Mouse (Mus musculus): ENCODE results near the gene Taf1b. TPM values are rescaled to one million over a fixed set of nuclear protein-coding genes. Genes with fewer than 3 reads are reported as not detected.
A peak's percentile ranks its signal among the peaks of the same experiment; 100 is the strongest.

Gene Taf1b
- polyA plus RNA-seq, 1 experiment from 2014 or later = 24.0 TPM

GRCm38 (mm10) chr12:24600806-24601205 lies 102.6 kb downstream of the Taf1b start:
- no peaks in the 10 kb centered on the region for H3K36me3 ChIP-seq (ENCODE audit: control insufficient read depth, insufficient read depth, low read length)
- H3K4me2 ChIP-seq (ENCODE audit: low read depth, low read length) = no peak overlapping the region
- no peak overlapping the region for H3K9ac ChIP-seq (ENCODE audit: low read depth, low read length)
- no peaks in the 10 kb centered on the region for H3K27me3 ChIP-seq (replicated peaks; ENCODE audit: control insufficient read depth, insufficient read depth, low read length)
- no peak overlapping the region for H3K27ac ChIP-seq (replicated peaks; ENCODE audit: low read depth, low read length)
- DNase-seq (ENCODE audit: low spot score) (peak; percentile 84), ATAC-seq (ENCODE audit: low read depth) (peak; percentile 83)
- no peaks in the 10 kb centered on the region for H3K9me3 ChIP-seq (ENCODE audit: control insufficient read depth, low read length)
- 6% methylated on average over 9 of the region's 9 CpGs for WGBS
- H3K4me3 ChIP-seq (ENCODE audit: low read depth, low read length) = no peak overlapping the region
- H3K4me1 ChIP-seq (ENCODE audit: control insufficient read depth, insufficient read depth, low read length) = no peaks in the 10 kb centered on the region; the same call in 1 of the 2 replicates

GRCm38 (mm10) chr12:24603266-24603665 lies 105.1 kb downstream of the Taf1b start:
- Histone ChIP-seq H3K9ac (ENCODE audit: low read depth, low read length) (no peak overlapping the region), H3K4me1 (ENCODE audit: control insufficient read depth, insufficient read depth, low read length) (no peaks in the 10 kb centered on the region; the same call in 1 of the 2 replicates), H3K4me2 (ENCODE audit: low read depth, low read length) (no peak overlapping the region), H3K36me3 (ENCODE audit: control insufficient read depth, insufficient read depth, low read length) (no peaks in the 10 kb centered on the region), H3K27ac (replicated peaks; ENCODE audit: low read depth, low read length) (no peak overlapping the region), H3K27me3 (replicated peaks; ENCODE audit: control insufficient read depth, insufficient read depth, low read length) (no peaks in the 10 kb centered on the region), H3K4me3 (ENCODE audit: low read depth, low read length) (no peak overlapping the region), H3K9me3 (ENCODE audit: control insufficient read depth, low read length) (no peaks in the 10 kb centered on the region)
- DNase-seq (ENCODE audit: low spot score) = peak; percentile 81
- no peak for ATAC-seq (ENCODE audit: low read depth)
- WGBS = 45% methylated on average over 2 of the region's 2 CpGs

GRCm38 (mm10) chr12:24606166-24606565 lies 108.0 kb downstream of the Taf1b start:
- Histone ChIP-seq H3K36me3 (ENCODE audit: control insufficient read depth, insufficient read depth, low read length) (no peaks in the 10 kb centered on the region), H3K4me1 (ENCODE audit: control insufficient read depth, insufficient read depth, low read length) (no peaks in the 10 kb centered on the region), H3K27ac (replicated peaks; ENCODE audit: low read depth, low read length) (no peak overlapping the region), H3K4me3 (ENCODE audit: low read depth, low read length) (no peak overlapping the region), H3K9me3 (ENCODE audit: control insufficient read depth, low read length) (no peaks in the 10 kb centered on the region), H3K27me3 (replicated peaks; ENCODE audit: control insufficient read depth, insufficient read depth, low read length) (no peaks in the 10 kb centered on the region), H3K4me2 (ENCODE audit: low read depth, low read length) (no peak overlapping the region), H3K9ac (ENCODE audit: low read depth, low read length) (no peak overlapping the region)
- 65% methylated on average over 10 of the region's 10 CpGs for WGBS
- no peak for DNase-seq (ENCODE audit: low spot score)
- ATAC-seq (ENCODE audit: low read depth) = no peak

Other genes starting within 250 kb of the Taf1b start
- gene Grhl1, start 73.9 kb downstream of the Taf1b start, polyA plus RNA-seq (2014; fragmentation: Nextera tagmentation; extraction: Ambion mirVana) = 11.5 and 12.0 TPM in 2 replicates
- 12.1 and 16.3 TPM in 2 replicates for gene Klf11, start 152.9 kb downstream of the Taf1b start, polyA plus RNA-seq (2014; fragmentation: Nextera tagmentation; extraction: Ambion mirVana)
- gene Cys1, start 183.5 kb downstream of the Taf1b start, polyA plus RNA-seq (2014; fragmentation: Nextera tagmentation; extraction: Ambion mirVana) = 6.1 and 7.1 TPM in 2 replicates
- 120 and 138 TPM in 2 replicates for gene Rrm2, start 209.9 kb downstream of the Taf1b start, polyA plus RNA-seq (2014; fragmentation: Nextera tagmentation; extraction: Ambion mirVana)